Mouse (Mus musculus) ovary, postnatal 10 days (tissue): Measurements from ENCODE around the gene Gm7137.
"Not testable (repeated sequence)": the region's sequence is repeated elsewhere in the genome, so short reads cannot be mapped to it uniquely, and the experiment has no call there.

ENCODE experiments used
- DNase-seq: peaks from one replicate; pipeline ENCODE4 v3.0.0; 2022; ENCODE audit warnings: low spot score

Gm7137 gene

GRCm38 (mm10) chr10:77752312-77752711, 35.7 kb downstream of the Gm7137 start:
- DNase-seq, result not testable (repeated sequence)

- DNase-seq, result not testable (repeated sequence)
Observed at GRCm38 (mm10) chr10:77751254-77751653, 36.7 kb downstream of the Gm7137 start, which contains the start of gene Gm9736. TSS of gene Gm9736 (minus strand) at chr10:77751354.

GRCm38 (mm10) chr10:77750686-77751085, 37.3 kb downstream of the Gm7137 start:
- DNase-seq, result not testable (repeated sequence)

DNA sequence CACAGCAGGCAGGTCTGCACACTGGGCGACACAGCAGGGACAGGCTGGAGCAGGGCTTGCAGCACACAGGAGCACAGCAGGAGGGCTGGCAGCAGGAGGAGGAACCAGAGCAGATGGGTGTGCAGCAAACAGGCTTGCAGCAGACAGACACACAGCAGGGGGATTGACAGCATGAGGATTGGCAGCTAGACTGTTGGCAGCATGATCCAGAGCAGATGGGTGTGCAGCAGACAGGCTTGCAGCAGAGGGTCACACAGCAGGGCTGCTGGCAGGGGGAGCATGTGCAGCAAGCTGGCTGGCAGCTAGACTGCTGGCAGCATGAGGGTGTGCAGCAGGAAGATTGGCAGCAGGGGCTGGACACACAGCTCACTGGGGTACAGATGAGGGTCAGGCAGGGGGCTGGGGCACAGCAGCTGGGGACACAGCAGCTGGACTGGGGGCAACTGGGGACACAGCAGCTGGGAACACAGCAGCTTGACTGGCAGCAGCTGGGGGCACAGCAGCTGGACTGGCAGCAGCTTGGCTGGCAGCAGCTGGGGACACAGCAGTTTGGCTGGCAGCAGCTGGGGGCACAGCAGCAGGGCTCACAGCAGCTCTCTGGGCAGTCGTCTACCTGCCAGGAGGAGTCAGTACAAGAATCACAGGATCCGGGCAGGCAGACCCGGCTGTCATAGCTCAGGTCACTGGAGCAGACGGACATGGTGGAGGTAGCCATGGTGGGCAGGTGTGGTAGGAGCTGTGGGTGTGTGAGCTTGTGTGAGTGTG, 45.9 kb downstream of the Gm7137 start, which contains the start of gene Gm18596:
Gm18596 (minus strand) TSS at position 715 of the 765 bp plus-strand sequence.
- not testable (repeated sequence) for DNase-seq

DNA sequence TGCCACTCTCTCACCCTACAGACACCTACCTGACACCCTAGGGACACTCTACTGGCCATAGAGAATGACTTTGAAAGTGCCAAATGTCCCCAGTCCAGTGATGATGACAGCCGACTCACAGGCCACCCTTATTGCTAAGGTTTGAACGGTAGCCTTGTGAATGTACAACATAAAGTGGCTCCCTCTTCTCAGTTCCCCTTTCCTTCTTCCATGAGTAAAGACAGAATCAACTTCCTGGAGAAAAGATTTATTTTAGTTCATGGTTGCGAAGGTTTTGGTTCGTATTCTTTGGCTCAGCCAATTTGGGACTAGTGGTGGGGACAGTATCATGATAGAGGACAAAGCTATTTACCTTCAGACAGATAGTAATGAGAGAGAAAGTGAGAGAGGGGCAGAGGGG, 49.1 kb downstream of the Gm7137 start:
- no peak for DNase-seq
